Mouse (Mus musculus): ENCODE measurements around the gene Atg9b.

Atg9b gene

GRCm38 (mm10) chr5:24381988-24382387 lies 10.0 kb downstream of the Atg9b start:
- no peak for DNase-seq (ENCODE audit: low spot score in 2 of 2)

GRCm38 (mm10) chr5:24381486-24381885 lies 10.5 kb downstream of the Atg9b start:
- DNase-seq (ENCODE audit: low spot score in 2 of 2): no peak

- no peak for DNase-seq (ENCODE audit: low spot score in 2 of 2)
Measured at GRCm38 (mm10) chr5:24380499-24380898, 11.4 kb downstream of the Atg9b start.

GRCm38 (mm10) chr5:24379501-24379900 lies 12.4 kb downstream of the Atg9b start:
- DNase-seq (ENCODE audit: low spot score in 2 of 2): no peak

GRCm38 (mm10) chr5:24378700-24379099 lies 13.2 kb downstream of the Atg9b start:
- no peak for DNase-seq (ENCODE audit: low spot score in 2 of 2)

GRCm38 (mm10) chr5:24374666-24375328 lies 17.1 kb downstream of the Atg9b start:
- no peak for DNase-seq (ENCODE audit: low spot score in 2 of 2)

- DNase-seq (ENCODE audit: low spot score in 2 of 2): no peak
Measured at GRCm38 (mm10) chr5:24374216-24374615, 17.7 kb downstream of the Atg9b start.

- no peak for DNase-seq (ENCODE audit: low spot score in 2 of 2)
Measured at GRCm38 (mm10) chr5:24373807-24374206, 18.1 kb downstream of the Atg9b start.

- no peak for DNase-seq (ENCODE audit: low spot score in 2 of 2)
Measured at GRCm38 (mm10) chr5:24369767-24370166, 22.2 kb downstream of the Atg9b start.

- no peak for DNase-seq (ENCODE audit: low spot score in 2 of 2)
Measured at GRCm38 (mm10) chr5:24366426-24366825, 25.5 kb downstream of the Atg9b start.

GRCm38 (mm10) chr5:24365528-24365927 lies 26.4 kb downstream of the Atg9b start:
- no peak for DNase-seq (ENCODE audit: low spot score in 2 of 2)

GRCm38 (mm10) chr5:24364963-24365362 lies 27.0 kb downstream of the Atg9b start:
- DNase-seq (ENCODE audit: low spot score in 2 of 2): no peak

GRCm38 (mm10) chr5:24364508-24364907 lies 27.4 kb downstream of the Atg9b start, which contains the start of gene Nos3:
Gene Nos3 (plus strand): TSS chr5:24364810.
- DNase-seq (ENCODE audit: low spot score in 2 of 2): no peak

GRCm38 (mm10) chr5:24364061-24364460 lies 27.9 kb downstream of the Atg9b start:
- no peak for DNase-seq (ENCODE audit: low spot score in 2 of 2)

GRCm38 (mm10) chr5:24363467-24363866 lies 28.5 kb downstream of the Atg9b start:
- DNase-seq (ENCODE audit: low spot score in 2 of 2): no peak

- peak; percentile 57 to 59 for DNase-seq (ENCODE audit: low spot score in 2 of 2)
Measured at GRCm38 (mm10) chr5:24360792-24361454, 31.0 kb downstream of the Atg9b start.

GRCm38 (mm10) chr5:24357461-24357860 lies 34.5 kb downstream of the Atg9b start:
- DNase-seq (ENCODE audit: low spot score in 2 of 2): no peak

- no peak for DNase-seq (ENCODE audit: low spot score in 2 of 2)
Measured at GRCm38 (mm10) chr5:24356764-24357163, 35.2 kb downstream of the Atg9b start.

GRCm38 (mm10) chr5:24353327-24353726 lies 38.6 kb downstream of the Atg9b start:
- DNase-seq (ENCODE audit: low spot score in 2 of 2): no peak

- DNase-seq (ENCODE audit: low spot score in 2 of 2): no peak
Measured at GRCm38 (mm10) chr5:24352251-24352859, 39.6 kb downstream of the Atg9b start.

GRCm38 (mm10) chr5:24351701-24352171 lies 40.2 kb downstream of the Atg9b start:
- DNase-seq (ENCODE audit: low spot score in 2 of 2): peak; percentile 79 to 85

GRCm38 (mm10) chr5:24351278-24351677 lies 40.7 kb downstream of the Atg9b start, which contains the start of gene Kcnh2:
Gene Kcnh2 (minus strand): TSS chr5:24351604.
- DNase-seq (ENCODE audit: low spot score in 2 of 2): no peak

All from right cerebral cortex, postnatal 36 days (tissue).